Mouse (Mus musculus): Measurements from ENCODE around the gene Il1rap. TPM values are rescaled to one million over a fixed set of nuclear protein-coding genes. Genes with fewer than 3 reads are reported as not detected.

The Il1rap gene
- 10 to 100 TPM; 60.6 to 82.1 TPM for total RNA-seq (2021)

- DNase-seq = peak; percentile 92 to 95
Observed at GRCm38 (mm10) chr16:26581048-26581912, at the start of gene Il1rap. Gene Il1rap (plus strand): TSS chr16:26581704.

- no peak for DNase-seq
Observed at GRCm38 (mm10) chr16:26532287-26532686, 49.2 kb upstream of the Il1rap start.

GRCm38 (mm10) chr16:26546170-26546878 lies 35.2 kb upstream of the Il1rap start:
- no peak for DNase-seq

- no peak for DNase-seq
Observed at GRCm38 (mm10) chr16:26546879-26547206, 34.7 kb upstream of the Il1rap start.

- DNase-seq = peak; percentile 48 to 67
Observed at GRCm38 (mm10) chr16:26549221-26549620, 32.3 kb upstream of the Il1rap start.

GRCm38 (mm10) chr16:26552234-26552633 lies 29.3 kb upstream of the Il1rap start:
- no peak for DNase-seq

GRCm38 (mm10) chr16:26558797-26559196 lies 22.7 kb upstream of the Il1rap start:
- no peak for DNase-seq

- no peak for DNase-seq
Observed at GRCm38 (mm10) chr16:26561743-26562142, 19.8 kb upstream of the Il1rap start.

- DNase-seq = no peak
Observed at GRCm38 (mm10) chr16:26562771-26563170, 18.7 kb upstream of the Il1rap start.

- DNase-seq = no peak
Observed at GRCm38 (mm10) chr16:26569387-26569978, 12.0 kb upstream of the Il1rap start.

GRCm38 (mm10) chr16:26571836-26572235 lies 9.7 kb upstream of the Il1rap start:
- no peak for DNase-seq

GRCm38 (mm10) chr16:26574173-26574572 lies 7.3 kb upstream of the Il1rap start:
- no peak for DNase-seq

GRCm38 (mm10) chr16:26581913-26582376 lies 441 bp downstream of the Il1rap start:
- peak in 1 of 2 experiments; percentile 42 for DNase-seq

GRCm38 (mm10) chr16:26585806-26586205 lies 4.3 kb downstream of the Il1rap start:
- no peak for DNase-seq

- no peak for DNase-seq
Observed at GRCm38 (mm10) chr16:26590897-26591570, 9.5 kb downstream of the Il1rap start.

GRCm38 (mm10) chr16:26596440-26596839 lies 14.9 kb downstream of the Il1rap start:
- peak in 1 of 2 experiments; percentile 14 for DNase-seq

GRCm38 (mm10) chr16:26597307-26597706 lies 15.8 kb downstream of the Il1rap start:
- no peak for DNase-seq

GRCm38 (mm10) chr16:26598591-26598990 lies 17.1 kb downstream of the Il1rap start:
- no peak for DNase-seq

GRCm38 (mm10) chr16:26601482-26601881 lies 20.0 kb downstream of the Il1rap start:
- DNase-seq = peak; percentile 26 to 34

GRCm38 (mm10) chr16:26604621-26605020 lies 23.1 kb downstream of the Il1rap start:
- no peak for DNase-seq

- DNase-seq = no peak
Observed at GRCm38 (mm10) chr16:26608003-26608402, 26.5 kb downstream of the Il1rap start.

GRCm38 (mm10) chr16:26610508-26610907 lies 29.0 kb downstream of the Il1rap start:
- DNase-seq = no peak
